Mouse (Mus musculus): ENCODE results near the gene Tmed10.

The Tmed10 gene

DNA sequence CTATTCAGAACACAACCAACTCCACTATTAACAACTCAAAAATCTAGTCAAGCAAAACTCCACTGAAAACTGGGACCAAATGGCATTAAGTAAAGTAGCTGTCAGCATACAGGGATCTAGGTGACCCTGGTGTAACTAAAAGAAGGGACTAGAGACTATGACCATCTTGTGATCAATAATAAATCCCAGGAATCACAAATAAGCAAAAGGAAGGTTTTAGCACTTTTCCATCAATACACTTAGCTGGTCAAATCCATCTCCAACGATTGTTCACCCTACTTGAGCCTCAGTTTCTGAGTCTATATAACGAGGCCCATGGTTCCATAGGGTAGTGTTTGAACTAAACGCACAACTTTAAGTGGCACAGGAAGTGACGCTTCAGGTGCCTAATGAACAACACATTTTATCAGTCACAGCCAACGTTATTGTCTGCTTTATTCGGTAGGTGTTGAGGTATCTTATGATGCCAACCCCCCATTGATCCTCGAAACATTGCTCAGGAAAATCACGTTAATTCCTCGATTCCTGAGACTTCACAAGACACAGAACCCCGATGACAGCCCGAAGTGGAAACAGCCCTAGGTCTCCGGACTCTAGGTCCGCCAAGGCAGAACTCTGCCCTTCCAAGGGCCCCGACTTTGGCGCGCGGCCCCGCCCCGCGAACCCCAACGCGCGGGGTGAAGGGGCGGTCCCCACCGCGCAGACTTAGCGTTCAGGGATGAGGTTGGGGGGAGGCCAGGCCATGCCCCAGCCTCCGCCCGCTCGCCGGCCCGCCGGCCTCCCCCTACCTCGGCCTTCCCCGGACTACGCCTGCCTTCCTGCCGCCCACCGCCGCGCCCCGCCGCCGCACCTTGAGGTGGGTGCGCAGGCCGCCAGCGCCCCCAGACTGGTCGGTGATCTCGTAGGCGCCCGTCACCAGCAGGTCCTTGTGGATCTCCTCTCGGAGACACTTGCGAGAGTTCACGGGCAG, 771 bp downstream of the Tmed10 start:
- DNase-seq = peak; percentile 46 to 61

DNA sequence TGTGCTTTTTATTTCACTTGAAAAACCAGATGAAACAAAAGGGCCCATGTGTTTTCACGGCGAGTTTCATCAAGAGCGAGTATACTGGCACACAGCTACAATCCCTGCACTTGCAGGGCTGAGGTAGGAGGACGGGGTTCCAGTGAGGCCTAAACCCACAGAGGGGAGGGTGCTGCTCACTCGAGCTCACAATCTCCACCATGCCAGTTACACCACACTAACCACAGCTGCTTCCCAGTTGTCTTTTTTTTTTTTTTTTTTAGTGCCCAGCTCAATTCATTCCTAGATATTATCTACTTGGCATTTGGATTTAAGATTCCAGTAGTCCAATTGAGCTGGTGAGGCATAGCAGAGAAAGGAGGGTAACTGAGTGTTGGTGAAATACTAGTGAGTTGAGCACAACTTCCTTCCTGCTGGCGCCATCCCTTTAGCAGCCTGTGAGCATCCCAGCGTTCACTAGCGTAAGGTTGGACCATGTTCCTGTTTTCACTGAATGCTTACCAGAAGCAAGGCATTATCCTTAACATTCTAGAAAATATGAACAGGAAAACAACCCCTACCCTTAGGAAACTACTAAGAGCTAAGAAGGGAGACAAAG, 2.5 kb downstream of the Tmed10 start:
- DNase-seq = no peak

DNA sequence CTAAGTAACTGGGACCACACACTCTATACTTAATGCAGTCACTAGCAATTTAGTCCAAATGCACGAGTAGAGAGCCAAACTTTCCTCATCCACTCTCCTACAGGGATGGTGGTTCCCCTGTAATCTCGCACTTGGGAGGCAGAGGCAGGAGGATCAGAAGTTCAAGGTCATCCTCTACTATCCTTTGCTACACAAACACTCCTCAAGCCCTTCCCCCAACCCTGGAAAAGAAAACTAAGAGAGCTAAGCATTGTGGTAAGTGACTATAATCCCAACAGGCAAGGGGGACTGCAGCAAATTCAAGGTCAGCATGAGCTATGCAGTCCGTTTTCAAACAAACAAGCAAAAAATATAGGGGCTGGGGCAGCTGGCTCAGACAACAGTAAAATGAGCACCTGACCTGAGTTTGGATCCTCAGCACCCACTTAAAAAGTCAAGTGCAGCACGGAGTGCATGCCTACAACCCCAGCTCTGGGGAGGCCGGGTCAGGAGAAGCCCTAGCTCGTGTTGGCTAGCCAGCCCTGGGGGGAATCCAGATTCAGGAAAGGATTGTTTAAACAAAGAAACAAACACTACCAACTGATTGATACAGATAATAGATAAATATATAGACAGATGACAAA, 6.1 kb downstream of the Tmed10 start:
- DNase-seq = no peak

DNA sequence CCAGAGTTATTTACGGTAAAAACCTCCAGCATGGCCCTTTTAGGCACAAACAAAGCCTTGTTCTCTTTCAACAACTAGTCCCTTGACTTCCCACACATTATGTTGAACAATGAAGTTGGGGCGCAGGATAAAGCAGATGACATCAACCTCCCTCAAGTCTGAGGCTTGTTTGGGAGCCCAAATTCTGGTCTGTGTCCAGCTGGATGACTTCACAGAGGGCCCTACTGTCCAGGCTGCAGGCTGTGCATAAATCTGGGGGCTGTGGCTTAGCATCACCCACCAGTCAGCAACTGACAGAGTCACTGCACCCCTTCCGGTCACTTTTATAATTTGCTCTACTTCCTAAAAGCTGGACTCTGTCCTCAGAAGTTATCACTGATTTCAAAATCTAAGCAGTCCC, 8.4 kb downstream of the Tmed10 start:
- DNase-seq = no peak

DNA sequence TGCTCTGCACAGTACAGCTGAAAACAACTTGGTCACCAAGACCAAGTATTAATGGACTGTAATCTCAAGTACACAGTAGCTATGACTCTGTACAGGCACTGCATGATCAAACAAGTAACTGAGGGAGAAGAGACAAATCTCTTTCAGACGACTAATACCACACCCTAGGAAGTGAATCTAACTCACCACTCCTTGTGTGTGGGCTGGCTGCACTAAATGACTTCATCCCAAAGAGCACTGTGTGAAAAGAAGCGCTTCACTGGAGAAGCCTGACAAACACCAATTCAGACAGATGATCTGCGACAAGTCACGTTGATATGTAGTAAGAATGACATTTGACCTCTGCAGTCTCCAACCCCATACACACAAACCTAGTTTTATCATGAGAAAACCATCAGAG, 12.1 kb downstream of the Tmed10 start:
- DNase-seq = no peak

DNA sequence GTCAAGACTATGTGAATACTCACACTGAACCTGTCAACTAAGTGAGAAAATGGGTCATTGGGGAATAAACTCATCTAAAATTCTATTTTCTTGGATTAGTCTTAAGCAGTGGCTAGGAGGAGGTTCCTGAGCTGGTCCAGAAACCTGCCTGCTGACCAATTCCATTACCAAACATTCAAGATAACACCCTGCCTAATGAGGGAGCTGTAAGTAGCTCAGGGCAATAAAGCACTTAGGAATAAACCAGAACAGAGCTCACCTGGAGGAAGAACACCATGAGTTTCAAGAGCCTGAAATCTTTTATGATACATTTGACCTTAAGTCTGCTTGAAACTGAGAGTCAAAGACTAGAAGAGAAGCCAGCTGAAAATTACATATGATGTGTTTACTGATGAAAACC, 13.1 kb downstream of the Tmed10 start:
- no peak for DNase-seq

DNA sequence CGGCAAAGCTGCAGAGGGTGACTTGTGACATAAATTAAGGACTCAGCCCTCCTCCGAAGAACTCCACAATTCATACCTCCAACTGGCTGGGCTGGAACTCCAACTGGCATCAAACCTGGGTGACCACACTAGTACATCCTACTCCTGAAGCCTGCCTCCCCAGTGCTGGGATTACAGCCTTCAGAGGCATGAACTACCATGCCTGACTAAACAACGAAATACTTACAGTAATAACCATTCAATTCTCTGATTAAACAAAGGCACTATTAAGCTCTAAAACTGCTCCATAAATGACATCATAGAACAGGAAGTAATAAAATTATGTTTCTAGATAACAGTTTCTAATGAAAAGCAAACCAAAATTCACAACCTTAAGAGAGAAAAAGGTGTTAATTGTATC, 13.5 kb downstream of the Tmed10 start:
- DNase-seq = no peak

DNA sequence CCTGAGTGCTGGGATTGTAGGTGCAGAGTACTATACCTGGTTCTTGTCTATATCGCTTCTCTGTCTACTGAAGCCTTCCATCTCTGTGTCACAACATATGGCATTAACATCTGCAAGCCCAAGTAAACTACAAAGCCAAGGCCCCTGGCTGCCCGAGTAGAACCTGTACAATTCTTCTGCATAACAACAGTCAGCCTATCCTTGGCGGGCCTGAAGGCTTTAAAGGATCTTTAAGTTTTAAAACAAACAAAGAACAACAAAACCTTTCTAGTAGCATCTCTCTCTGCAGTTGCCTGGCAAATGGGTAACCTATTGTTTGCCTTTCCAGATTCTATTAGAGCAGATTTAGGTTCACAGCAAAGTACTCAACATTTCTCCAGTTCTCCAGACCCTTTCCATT, 20.6 kb downstream of the Tmed10 start:
- no peak for DNase-seq

DNA sequence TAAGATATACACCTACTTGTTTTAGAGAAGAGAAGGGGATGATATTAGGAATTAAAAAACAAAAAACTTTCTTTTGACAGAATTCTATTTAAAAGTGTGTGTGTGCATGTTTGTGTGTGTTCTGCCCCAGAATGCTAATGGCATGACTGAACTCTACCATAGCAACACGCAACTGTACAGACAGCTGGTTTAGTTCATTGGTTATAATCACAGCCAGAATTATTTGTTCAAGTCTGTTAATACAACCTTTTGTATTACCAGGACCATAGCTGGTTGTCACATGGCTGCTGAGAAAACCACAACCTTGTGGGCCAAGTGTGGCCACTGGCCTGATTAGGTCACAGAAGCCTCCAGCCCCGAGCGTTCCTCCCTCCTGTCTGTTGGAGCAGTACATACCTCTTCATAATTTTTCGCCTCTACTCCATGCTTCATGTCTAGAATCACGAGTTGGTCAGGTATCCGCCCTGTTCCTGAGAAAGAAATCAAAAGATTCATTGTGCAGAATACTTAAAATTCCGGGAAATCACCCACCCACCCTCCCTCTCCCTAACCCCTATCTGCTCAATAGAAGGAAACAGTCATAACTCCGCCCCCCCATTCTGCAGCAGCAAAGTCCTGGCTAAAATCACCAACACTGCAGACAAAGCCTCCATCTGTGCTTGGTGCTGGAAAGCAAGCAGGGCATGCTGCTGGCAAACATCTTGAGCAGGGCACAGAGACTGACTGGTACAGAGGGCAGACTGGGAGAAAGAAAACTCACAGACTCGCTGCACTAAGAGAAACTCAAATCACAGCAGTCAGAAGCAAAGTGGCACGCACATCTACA, 24.0 kb downstream of the Tmed10 start:
- peak in 1 of 2 experiments; percentile 12 for DNase-seq

DNA sequence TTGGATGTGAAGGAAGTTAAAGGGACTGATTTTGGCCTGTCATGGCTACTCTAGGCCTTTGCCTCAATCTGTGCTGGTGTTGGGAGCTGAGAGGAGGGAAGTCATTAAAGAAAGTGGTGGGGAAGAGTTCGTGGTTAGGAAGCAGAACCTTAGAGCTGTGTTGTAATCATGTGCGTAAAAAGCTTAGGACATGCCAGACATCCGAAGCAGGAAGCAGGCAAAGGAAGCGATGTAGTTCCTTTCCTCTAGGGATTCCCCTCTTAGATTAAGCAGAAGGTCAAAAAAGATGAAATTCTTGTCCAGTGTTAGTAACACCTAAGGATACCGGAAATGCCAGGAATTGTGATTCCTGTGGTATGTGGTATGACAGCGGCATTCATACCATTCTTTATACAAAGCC, 26.3 kb downstream of the Tmed10 start:
- no peak for DNase-seq

DNA sequence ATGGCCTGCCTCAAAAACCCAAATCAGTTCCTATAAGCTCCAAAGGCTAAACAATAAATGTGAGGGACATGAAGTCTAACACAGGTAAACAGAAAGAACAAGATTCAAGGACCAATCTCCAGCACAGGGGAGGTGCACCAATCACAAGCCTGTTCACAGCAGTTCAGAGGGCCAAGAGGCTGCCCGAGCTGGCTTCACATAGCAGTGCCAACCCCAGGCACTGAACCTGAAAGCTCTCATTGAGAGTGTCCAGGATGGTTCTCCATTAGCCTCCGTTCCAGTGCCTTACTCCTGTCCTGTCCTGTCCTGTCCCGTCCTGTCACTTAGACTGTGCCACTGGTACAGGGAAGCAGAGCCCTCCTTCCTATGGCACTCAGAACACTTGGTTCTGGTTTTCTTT, 27.5 kb downstream of the Tmed10 start:
- DNase-seq = no peak

DNA sequence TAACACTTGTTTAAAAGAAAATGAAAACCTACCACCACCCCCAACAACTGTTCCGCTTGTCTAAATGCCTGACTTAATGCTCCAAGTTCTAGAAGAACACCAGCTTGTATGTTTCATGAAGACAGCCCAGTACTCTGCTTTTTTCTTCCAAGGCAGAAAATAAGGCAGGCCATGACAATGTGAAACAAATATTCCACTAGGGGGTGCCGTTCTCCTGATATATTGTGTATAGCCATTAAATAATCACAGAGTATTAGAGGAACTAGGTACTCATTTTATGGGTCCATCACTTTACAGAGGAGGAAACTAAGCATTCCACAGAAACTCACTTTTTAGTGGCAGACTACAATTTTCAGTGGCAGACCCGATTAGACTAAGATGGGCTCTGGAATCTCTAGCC, 28.3 kb downstream of the Tmed10 start:
- DNase-seq = peak; percentile 12 to 62

DNA sequence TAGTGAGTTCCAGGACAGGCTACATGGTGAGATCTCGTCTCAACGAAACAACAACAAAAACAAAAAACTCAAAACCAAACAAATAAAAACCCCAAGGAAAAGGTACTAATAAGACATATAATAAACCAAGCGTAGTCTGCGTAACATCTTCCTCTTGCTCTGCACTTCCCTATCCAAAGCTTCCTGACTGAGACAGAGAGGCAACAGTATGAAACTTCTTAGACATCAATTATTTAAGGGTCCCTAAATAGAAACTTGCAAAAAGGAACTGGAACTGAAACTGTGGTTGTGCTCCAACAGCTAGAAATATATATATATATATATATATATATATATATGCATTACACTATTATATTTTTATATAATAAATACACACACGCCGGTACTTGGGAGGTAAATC, 29.1 kb downstream of the Tmed10 start:
- DNase-seq = no peak

DNA sequence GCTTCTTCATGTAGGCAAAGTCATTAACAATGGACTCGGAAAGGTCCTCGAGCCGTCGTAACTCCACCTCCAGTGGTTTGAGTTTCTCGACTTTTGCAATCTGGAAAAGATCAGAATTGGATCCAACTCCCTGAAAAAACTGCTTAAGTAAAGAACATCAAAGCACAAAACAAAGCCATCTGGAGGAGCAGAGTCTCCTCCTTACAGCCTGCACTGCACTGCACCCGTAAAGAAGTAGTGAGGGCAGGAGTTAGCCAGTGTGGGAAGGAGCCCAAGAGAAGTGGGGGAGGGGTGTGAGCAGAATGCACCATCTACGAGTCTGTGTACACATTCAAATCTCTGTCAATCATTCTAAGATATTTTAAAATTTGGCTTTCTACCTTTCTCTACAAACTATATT, 30.4 kb downstream of the Tmed10 start:
- DNase-seq = no peak

DNA sequence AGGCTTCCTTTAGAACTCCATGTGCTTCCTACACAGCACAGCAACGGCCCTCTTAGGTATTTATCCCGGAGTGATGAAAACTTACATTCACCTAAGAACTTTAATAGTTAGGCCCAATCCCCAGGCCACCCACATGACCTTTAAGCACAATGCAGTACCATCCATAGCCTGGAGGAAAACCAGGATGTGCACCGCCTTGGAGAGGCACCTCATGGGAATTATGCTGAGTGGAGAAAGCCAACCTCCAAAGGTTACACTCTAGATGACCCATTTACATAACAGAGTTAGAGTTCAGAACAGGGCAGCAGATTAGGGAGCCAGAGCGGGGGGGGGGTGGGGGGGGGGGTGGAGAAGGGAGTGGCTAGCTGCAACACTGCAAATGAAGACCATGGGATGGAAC, 32.3 kb downstream of the Tmed10 start:
- no peak for DNase-seq

DNA sequence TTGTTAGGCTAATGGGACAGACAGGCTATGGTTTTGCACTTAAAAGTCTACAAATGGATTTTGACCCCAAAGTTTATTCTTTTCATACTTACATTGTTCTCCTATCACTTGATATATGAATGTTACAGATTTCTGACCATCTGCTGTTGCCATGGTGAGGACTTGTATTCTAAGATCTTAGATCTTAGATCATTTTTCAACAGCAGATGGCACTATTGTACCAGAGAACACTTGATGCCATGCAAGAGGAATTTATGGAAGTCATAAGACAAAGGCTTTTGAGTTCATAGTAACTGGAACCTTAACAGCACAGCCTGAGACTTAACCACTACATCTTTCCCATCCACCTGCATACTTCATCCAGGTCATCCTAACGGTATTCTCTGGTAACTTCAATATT, 33.5 kb downstream of the Tmed10 start:
- DNase-seq = peak in 1 of 2 experiments; percentile 23

DNA sequence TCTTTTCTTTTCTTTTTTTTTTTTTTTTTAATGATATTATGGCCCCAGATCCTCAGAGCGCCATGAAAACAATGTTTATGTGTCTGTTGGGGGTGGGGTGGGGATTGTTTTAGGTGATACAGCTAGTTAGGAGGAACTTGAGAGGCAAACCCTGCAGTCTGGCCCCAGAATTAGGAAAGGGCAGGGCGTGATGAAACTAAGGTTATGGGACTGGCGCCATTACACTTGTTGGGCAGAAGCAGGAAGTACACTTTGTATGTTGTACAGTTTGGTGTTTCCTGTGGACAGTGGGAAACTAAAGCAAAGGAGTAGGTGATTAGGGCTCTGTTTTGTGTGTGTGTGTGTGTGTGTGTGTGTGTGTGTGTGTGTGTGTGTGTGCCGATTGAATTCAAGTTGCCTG, 34.7 kb downstream of the Tmed10 start:
- no peak for DNase-seq

DNA sequence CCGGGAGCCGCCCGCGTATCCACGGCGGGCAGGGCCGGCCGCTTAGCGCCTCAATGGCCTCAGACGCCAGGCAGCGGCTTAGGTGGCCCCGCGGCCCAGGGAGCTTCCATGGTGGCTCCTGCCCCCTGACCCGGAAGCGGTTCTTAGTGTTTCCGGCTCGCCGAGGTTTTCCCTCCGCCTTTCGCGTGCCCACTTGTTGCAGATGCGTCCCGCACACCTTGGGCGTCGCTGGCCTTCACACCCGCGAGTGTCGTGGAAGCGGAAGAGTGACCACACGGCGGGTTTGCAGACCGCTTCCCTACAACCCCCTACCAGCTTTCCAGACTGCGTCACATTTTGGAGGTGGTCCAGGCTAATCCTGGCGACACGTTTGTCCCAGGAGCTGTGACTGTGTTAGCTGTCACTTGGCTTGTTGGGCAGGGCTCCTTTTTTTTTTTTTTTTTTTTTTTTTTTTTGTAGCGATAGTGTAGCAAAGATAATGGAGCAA, 35.4 kb downstream of the Tmed10 start, which contains the start of gene Nek9:
TSS of gene Nek9 (minus strand) at position 120 of the 487 bp plus-strand sequence.
- DNase-seq = peak; percentile 95 to 96

DNA sequence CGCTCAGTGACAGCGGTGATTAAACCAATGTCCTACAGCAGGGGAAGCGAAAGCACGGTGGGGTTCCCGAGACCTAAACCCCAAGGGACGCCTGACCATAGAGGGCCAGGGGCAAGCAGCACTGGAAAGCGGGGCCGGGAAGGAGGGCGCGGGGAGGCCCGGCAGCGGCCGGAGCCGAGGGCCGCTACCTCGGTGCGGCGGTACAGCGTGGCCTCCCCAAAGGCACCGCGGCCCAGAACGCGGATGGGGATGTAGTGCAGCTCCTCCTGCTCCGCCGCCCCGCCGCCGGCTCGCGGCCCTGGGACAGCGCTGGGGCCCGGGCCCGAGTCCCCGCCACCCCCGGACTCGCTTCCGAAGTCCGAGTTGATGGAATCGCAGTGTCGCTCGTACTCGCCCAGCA, 35.8 kb downstream of the Tmed10 start:
- DNase-seq = no peak

DNA sequence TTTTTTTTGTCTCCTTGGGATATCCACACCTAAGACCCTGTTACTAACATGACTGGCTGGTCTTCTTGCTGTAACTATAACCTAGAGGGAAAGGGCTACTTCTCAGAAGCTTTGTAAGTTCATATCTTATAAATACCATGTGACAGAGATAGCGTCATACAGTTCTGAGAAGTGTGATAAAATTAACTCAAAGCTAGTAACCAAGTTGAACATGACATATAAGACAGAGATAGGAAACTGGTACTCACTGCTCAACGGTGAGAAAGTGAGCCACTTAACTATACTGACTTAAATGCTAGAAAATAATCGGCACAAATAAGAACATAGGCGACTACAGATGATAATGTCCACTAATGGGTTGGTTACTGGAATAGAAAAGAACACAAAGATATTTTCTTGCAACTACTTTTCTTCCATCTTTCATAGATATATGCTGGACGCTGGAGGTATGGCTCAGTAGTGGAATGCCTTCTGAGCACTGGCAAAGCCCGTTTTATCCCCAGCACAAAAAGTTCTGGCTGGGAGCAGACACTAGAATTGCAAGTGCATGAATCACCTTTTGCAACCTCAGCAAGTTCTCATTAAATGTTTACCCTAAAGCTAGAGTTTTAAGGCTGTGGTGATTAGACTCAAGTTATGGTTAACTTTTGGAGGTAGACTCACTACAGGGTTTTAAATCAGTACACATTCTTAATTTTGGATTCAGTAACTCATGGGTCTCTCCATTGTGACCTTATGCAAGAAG, 36.9 kb downstream of the Tmed10 start:
- DNase-seq = no peak

DNA sequence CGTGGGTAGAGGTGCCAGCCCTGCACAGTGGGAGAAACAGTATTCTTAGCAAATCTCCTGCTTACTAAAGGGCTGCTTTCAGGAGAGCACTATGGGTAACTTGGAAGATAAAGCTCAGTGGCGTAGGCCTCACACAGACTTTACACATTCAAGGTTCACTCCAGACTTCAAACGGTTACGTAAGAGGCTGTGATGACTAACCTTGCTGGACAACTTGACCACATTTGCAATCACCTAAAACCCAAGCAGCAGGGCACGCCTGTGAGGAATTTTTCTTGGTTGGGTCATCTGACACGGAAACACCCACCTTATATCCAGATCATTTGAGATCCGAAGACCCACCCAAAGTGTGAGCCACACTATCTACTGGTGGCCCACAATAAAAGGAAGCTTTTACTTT, 44.5 kb downstream of the Tmed10 start:
- DNase-seq = no peak

DNA sequence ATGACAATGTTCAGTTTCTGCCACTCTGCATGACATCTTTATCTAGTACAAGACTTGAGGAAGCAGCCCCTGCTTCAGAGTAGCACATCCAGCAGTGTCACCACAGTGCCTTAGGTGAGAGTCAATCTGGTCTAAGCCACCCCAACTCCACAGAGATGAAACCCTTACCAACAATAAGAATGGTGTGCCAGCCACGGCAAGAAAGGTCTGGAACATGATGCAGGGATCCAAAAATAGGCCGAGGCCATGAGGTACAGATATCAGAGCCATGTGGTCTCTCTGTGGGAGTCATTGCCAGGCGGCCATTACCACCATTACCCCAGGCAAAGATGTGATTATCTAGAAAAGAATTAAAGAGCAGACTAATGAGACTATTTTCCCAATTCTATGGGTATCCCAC, 66.0 kb downstream of the Tmed10 start:
- DNase-seq = peak; percentile 49 to 59
